Mouse (Mus musculus): ENCODE data around the gene Nr2c1.

DNA sequence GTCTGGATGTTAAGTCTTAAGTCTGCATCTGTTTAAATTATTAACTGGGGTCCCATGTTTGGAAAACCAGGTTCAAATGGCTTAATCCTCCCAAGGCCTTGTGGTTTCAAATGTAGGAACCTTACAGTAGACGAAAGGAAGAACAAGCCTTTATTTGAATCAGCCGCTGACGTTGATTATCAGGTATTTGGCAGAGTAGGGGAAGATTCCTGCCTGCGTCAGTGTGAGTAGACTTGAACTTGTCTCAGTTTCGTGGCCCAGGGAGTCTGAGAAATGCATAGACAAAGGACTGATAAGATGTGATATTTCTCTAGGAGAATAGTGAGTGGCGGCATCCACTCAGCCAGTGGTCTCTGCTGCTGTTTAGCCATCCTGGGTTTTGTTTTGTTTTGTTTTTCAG, 39.0 kb upstream of the Nr2c1 start:
- no peak for TF ChIP-seq CTCF (IDR thresholded peaks at IDR 0.05; ENCODE audit: borderline replicate concordance, insufficient read depth, low read length)
- no peak for TF ChIP-seq POLR2A (IDR thresholded peaks at IDR 0.05; ENCODE audit: low read depth, low read length)

Measured in embryonic fibroblast, embryonic 13.5 days (primary cell).